Mouse (Mus musculus) G1E (cell line): ENCODE data around the gene Myh10.

Source experiments
- CTCF ChIP-seq: IDR thresholded peaks from 2 replicates; pipeline ENCODE4 v1.5.1; 2012; ENCODE audit warnings: low read depth, low read length, inconsistent platforms, mixed read lengths
- GATA1 ChIP-seq: IDR thresholded peaks from 2 replicates; pipeline ENCODE4 v1.6.1; 2012; ENCODE audit warnings: borderline replicate concordance, low read length, inconsistent platforms, mixed read lengths
- GATA2 ChIP-seq: IDR thresholded peaks from 2 replicates; pipeline ENCODE4 v1.6.1; 2012; ENCODE audit warnings: low read depth, low read length, inconsistent platforms, borderline replicate concordance
- POLR2AphosphoS5 ChIP-seq: IDR thresholded peaks from 2 replicates; pipeline ENCODE4 v1.6.1; 2012; ENCODE audit warnings: low read depth, low read length, inconsistent platforms; ENCODE audit not compliant: insufficient replicate concordance
- TAL1 ChIP-seq: conservative IDR thresholded peaks from 2 replicates; pipeline ENCODE4 v1.6.1; 2012; ENCODE audit warnings: low read depth, low read length, inconsistent platforms, mixed read lengths

GRCm38 (mm10) chr11:68767762-68768542 lies 76.6 kb downstream of the Myh10 start:
- TF ChIP-seq CTCF = no peak
- TF ChIP-seq GATA1 = no peak
- TF ChIP-seq TAL1 = no peak
- no peak for TF ChIP-seq GATA2
- no peak for TF ChIP-seq POLR2AphosphoS5
